Mouse (Mus musculus): ENCODE measurements around the gene Gm21983. TPM values are rescaled to one million over a fixed set of nuclear protein-coding genes. Genes with fewer than 3 reads are reported as not detected.

Gm21983 gene
- total RNA-seq, 2 experiments from 2014 or later = 0.75 TPM; not detected in 1

DNA sequence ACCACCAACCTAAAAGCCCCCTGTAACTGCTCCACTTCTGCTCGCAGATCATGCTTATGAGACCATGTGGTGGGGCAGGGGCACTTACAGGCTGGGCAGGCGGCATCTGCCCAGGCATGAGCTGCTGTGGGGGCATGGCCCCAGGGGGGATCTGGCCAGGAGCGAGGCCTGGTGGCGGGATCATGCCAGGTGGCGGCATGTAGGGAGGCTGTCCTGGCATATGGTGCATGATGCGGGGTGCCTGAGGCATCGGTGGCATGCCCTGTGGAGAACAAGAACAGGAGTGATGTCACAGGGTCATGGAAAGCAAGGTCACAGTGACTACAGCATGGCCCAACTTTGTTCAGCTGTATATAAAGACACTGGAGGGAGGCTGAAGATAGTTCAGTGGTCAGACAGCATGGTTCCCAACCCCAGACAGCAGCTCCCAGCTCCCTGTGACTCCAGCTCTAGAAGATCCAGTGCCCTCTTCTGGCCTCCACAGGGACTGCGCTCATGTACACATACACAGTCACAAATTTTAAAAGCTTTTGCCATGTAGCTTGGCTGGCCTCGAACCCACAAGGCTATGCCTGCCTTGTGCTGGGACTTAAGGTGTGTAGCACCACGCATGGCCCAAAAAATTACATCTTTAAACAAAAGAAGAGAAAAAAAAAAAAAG lies 8.5 kb upstream of the Gm21983 start:
- DNase-seq (ENCODE audit: low spot score in 2 of 2) = no peak

DNA sequence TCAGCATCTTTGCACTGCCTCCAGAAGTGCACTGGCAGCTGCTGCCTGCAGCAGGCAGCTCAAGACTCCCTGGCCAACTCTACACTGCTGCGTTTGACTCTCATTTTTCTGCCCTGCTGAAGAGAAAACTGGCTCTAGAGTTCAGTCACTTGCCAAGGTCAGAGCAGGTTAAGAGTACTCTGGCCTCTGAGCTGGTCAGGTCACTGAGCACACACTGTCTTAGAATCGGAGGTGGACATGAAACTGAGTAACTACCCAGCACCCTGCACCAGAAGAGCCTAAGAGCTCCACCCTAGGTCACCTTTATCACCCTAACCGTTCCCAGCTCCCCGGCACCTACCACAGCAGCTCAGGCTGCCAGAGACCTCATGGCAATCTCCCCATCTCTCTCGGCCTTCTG lies 5.1 kb upstream of the Gm21983 start:
- no peak for DNase-seq (ENCODE audit: low spot score in 2 of 2)

DNA sequence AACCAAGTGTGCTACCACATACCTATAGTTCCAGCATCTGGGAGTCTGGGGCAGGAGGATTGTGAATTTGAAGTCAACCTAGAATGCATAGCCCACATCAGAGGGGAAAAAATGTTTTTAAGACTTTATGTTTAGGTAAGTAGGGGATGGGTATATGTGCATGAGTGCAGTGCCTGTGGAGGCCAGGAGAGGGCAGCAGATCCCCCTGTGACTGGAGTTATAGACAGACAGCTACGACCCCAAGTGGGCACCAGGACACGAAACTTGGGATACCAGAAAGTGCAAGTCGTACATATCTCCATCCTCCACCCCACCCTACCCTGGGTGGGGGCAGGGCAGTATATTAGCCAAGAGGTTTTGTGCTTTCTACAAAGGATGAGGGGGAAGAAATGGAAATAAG lies 4.1 kb upstream of the Gm21983 start:
- peak in 1 of 2 experiments; percentile 45 for DNase-seq (ENCODE audit: low spot score in 2 of 2)

DNA sequence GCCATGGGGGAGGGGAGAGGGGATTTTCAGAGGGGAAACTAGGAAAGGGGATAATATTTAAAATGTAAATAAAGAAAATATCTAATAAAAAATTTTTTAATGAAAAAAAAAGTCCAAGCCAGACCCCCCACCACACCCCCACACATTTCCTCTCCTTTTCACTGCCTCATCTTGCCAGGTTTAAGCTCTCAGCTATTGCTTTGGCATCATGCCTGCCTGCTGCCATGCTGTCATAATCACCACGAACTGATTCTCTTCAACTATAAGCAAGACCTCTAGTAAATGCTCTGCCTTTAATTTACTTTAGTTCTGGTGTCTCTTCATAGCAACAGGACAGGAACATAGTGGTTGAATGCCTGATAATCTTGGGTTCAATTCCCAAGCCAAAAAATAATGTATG lies 1.6 kb upstream of the Gm21983 start:
- no peak for DNase-seq (ENCODE audit: low spot score in 2 of 2)

DNA sequence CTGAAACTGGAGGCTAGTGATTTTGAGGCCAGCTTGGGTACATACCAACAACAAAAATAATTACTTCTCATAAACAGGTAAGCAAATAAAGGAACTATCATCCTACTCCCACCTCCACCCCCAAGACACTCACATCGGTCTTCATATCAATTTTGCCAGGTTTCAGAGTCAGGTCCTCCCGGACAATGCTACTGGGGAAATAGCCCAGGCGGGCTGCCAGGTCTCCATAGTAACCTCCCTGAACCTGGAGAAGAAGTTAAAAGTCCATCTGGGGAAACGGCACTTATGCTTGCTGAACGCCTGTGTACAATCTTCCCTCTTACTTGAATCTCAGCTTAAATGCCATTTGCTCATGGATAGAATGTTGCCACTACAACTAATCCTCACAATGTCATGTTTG lies 850 bp downstream of the Gm21983 start:
- DNase-seq (ENCODE audit: low spot score in 2 of 2) = no peak

DNA sequence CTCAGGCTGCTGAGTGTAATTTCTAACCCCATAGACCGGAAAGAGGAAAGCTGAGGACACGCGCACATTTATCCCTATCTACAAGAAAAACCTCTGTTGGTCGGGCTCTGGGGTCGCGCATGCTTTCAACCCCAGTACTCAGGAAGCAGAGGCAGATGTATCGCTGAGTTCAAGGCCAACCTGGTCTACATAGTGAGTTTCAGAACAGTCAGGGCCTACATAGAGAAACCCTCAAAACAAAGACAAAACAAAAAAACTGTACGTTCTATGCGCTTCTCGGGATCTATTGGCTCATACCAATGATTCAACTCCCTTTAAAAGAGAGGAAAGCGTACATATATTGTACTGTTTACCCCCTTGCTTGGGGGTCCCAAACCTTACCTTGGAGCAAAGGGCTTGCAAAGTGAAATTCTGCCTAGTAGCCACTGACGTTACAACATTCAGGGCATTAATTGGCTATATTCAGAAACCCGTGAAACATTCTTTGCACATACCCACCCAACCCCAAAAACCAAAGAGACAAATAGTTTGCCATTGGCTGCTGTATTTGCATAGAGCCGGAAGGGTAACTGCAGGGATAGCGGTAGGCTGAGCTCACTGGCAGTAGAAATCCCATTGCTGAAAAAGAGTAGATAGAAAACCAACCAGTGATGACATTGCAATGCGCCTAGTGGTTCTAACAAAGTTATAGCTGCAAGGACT lies 1.5 kb downstream of the Gm21983 start:
- DNase-seq (ENCODE audit: low spot score in 2 of 2) = no peak

DNA sequence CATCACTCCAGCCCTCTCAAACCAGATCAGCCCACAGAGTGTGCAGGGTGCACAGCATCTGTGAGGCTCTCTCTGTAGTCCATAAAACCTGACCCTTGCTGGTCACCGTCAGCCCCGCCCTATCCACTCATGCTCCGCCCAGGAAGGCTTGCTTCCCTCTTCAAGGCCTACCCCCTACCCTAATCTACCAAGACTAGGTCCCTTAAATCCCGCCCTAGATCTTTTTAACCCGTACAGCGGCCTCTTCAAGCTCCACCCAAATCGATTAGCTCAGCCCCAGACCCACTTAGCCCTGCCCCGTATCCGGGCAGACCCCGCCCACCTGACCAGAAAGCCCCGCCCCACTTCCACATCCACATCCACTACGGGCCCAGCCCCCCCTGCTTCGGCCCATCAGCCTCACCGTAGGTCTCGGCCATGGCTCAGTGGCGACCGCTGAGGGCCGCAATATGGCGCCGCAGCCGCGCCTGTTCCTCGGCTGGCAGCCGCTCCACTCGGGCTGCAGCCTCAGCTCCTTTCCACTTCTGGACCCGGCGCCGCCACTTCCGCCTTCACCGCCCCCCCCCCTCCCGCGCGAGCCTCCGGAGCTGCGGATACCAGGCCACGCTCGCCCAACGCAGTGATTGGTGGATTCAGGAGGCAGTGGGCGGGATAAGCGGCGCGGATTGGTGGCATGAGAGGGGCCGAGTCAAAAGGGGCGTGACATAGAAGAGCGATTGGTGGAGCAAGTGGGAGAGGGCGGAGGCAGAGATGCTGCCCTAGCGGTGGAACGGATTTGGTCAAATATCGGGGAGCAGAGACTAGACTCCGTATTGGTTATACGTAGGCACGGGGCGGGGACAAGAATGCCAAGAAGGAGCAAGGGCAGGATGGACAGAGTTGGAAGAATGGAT lies 2.3 kb downstream of the Gm21983 start, which contains the start of gene Rab4b:
Gene Rab4b, minus strand, starts transcription at position 573 of the 893 bp plus-strand sequence.
- peak; percentile 99 for DNase-seq (ENCODE audit: low spot score in 2 of 2)

DNA sequence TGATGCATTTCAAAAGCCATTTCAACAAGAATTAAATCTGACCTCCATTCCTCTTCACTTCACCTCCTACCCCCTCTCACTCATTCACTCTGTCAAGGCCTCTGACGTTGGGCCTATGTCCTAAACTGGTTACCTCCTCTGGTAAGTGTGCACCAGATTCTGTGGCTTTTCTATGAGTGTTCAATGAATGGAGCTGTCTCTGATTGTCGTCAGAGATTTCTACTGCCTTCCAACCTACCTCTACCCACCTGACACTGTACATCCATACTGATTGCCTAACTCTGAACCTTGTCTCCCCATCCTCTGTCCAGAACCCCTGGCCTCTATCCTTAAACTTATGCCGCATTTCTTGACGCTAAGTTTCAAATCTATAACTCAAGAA lies 3.0 kb downstream of the Gm21983 start:
- DNase-seq (ENCODE audit: low spot score in 2 of 2) = no peak

DNA sequence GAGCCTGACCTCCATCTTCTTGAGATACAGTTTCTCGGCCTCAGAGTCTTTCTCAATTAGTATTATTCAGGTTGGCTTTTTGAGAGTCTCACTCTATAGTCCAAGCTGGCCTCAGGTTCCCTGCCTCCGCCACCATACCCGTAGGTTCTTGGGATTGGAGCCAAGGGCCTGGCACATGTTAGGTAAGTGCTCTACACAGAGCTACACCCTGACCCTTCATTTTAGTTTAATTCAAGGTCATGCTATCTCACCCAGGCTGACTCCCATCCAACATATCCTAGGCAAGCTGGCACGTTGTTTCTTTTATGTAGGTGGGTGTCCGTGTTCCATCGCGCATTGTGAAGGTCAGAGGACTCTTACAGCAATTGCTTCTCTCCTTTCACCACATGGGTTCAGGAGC lies 6.0 kb downstream of the Gm21983 start:
- DNase-seq (ENCODE audit: low spot score in 2 of 2) = no peak

DNA sequence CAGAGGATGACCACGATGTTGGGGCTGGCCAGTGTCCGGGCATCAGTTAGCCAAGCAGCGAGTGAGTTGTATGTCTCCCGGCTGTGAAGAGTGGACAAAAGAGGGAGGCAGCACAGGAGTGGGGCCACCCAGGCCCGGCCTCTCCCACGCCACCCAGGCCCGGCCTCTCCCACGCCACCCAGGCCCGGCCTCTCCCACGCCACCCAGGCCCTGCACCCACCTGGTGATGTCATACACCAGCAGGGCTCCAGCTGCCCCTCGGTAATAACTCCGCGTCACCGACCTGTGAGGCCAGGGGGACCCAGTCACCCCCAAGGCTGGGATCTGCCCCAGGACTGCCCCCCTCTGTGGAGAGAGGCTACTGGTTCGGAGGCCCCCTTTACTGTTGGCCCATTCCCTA lies 6.4 kb downstream of the Gm21983 start:
- DNase-seq (ENCODE audit: low spot score in 2 of 2) = no peak

DNA sequence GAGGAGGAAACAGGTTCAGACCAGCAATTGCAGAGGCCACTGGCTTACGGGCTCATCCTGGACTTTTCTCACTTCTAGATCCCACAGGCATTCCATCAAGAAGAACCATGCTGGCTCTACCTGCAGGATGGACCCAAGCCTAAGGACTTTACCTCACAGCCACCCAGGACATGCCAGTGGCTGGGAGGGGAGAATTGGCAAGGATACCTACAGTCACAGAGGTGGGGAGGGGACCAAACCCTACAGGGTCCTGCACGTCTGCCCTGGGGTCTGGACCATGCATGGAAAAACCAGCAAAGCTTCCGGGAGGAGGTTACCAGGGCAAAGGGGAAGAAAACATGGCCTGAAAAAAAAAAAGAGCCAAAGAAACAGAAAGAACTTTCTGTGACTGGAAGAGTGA lies 9.9 kb downstream of the Gm21983 start:
- no peak for DNase-seq (ENCODE audit: low spot score in 2 of 2)

DNA sequence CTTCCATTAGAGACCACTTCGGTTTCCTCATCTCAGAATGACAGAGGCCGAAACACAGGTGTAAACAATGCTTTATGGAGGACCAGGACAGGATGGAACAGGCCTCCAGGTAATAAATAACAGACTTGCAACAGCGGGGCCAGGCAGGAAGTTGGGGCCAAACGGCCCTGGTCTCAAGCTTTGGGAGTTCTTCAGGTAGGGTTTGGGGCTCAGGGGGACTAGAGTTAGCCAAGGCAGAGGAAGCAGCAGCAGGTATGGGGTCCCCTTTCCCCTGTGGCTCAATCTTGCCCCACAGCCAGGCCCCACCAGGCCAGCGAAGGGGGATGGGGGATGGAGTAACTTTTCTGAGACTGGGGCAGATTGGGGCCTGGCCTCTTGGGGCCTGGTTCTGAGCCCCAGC lies 12.5 kb downstream of the Gm21983 start:
- DNase-seq (ENCODE audit: low spot score in 2 of 2) = no peak

DNA sequence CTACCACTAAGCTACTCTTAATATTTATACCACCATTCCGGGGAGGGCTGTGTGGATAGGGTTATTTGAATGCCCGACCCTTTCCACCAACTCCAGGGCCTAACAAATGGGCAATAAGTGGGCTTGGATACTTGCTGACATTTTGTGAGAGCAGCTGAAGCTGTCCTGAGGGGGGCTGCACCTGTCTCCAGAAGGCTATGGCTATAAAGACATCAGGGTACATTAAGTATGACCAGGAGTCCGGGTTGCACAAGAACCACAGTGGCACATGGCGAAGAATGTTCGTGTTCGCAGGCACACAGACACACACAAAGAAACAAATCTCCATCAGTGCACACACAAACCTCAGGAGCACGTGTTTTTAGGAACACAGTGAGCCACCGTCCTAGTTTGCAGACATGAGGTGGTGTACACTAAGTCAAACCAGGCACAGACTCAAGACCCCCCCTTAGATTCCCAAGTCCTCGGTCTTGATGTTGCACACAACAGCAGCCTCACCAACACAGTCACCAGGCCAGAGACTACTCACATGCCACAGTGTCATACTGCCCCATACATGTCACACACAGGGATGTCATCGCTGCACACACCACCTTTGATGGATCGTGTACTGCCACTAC lies 13.3 kb downstream of the Gm21983 start:
- no peak for DNase-seq (ENCODE audit: low spot score in 2 of 2)

DNA sequence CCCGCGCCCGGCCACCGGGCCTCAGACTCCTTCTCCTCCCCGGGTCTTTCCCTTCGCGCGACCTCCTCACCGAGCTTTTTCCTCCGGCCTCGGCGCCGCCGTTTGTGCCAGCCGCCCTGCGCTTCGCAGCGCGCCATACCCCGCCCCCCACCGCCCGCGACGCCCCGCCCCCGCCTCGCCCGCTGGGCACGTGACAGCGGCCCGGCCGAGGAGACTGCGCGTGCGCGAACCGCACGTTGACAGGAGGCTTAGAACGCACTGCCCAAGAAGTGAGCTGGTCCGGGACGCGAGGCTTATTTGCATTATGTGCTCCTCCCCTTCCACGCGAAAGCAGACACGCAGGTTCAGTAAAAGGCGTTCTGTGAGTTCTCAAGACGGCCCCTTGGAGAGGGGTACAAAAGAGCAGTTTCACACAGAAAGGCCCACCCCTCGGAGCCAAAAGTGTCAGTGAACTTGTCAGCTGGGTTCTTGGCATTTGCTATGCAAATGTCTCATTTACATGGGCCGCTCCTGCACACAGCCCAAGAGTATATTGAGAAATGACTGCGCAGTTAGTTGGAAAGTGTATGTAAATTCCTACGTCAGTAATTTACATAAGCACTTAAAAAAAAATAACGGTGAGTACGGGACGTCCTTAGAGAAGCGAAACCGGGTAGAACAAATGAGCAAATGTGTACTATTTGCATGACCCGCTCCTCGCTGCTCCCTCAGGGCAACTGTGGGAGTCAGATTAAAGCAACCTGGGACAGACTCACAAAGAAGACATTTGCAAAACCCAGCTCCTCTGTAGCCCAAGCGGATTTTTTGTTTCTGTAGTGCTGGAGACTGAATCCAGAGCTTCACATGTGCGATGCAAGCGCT lies 14.0 kb downstream of the Gm21983 start, which contains the start of gene Egln2:
Gene Egln2, minus strand, starts transcription at position 189 of the 861 bp plus-strand sequence.
- DNase-seq (ENCODE audit: low spot score in 2 of 2) = peak; percentile 95

DNA sequence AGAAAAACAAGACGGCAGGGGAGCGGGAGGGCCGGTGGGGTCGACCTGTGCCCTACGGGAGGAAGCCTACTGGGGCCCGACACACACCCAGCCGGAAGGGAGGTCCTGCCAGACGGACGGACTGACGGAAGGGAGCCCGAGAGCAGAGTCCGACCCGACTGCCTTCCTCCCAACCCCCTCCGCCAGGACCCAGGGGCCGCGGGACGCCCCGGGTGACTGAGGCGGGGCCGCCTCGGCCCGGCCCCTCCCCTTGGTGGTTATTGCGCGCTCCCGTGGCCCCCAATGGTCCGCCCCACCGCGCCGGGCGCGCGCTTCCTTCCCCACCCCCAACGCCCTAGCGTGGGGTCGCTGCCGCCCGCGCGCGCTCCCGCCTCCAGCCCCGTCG lies 14.7 kb downstream of the Gm21983 start:
- peak; percentile 81 to 88 for DNase-seq (ENCODE audit: low spot score in 2 of 2)

DNA sequence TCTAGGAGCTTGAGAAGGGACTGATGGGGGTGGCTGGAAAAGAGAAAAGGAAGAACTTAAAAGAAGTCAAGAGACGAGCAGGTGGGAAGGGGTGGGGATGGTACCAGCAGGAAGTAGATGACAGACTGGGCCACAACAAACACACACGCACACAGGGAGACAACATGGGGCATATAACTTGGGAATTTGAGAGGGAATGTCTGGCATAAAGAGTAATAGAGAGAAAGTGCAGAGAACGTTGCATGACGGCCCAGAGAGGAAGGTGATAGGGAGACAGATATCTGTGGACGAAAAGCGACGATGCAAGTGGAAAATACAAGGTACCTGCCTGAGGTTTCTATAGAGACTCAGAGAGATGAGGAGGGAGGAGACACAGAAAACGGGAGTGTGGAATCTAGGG lies 15.2 kb downstream of the Gm21983 start:
- DNase-seq (ENCODE audit: low spot score in 2 of 2) = no peak

DNA sequence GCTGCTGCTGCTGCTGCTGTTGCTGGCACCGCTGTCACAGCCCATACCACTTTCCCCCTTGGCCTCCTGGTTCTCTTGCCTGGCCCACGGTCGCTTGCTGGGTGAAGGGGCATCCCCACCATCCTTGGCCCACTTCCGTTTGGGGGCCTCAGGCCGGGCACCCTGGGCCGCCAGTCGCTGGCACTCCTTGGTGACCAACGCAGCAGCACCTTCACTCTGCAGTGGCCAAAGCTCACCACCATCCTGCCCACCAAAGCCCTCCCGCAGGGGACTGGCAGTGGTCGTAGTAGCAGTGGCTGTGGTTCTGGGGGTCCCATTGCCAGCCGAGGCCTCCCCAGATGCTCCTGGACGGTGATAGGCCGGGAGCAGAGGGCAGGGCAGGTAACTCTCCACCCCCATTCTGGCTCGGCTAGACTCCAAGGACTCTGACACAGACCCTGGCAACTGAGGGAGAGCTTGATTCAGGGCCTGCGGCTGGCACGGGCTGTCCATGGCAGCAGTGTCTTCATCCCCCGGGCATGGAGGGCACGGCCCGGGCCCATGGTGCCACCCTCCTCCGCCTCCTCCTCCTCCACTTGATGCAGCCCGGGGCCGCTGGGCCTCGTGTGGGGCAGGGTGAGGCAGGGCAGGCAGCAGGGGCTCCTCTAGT lies 15.8 kb downstream of the Gm21983 start:
- no peak for DNase-seq (ENCODE audit: low spot score in 2 of 2)

DNA sequence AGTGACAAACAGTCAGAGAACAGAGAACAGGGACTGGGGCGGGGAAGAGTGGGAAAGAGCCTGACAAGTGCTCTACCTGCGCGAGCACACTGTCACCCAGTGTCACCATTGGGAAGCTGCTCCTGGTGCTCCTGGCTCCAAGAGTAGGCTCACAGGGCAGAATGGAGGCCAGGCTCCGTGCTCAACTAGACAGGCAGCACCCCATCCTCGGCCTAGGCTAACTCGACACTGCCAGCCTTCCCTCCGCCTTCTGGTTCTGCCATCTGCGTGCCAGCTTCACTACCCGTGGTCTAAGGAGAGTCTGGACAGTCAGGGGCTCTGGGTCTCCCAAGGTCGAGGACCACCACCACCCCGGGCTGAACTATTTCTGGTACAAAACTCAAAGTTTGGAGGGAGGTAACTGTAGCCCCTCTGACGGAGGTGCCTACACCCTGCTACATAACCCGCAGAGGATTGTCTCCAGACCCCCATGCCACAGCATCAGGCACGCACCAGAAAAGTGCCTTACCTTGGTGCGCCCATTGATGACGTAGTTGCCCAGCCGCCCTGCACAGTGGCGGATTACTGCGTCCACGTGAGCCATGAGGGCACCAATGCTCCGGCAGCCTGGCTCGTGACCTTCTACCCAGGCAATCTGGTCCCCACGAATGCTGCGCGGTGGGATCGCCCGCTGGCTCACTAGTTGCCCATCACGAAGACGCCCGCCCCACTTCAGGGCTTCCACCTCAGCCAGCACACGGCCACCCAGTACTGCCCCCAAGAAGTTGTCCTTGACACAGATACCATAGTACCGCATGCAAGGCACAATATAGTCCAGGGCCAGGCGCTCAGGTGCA lies 16.6 kb downstream of the Gm21983 start:
- peak in 1 of 2 experiments; percentile 71 for DNase-seq (ENCODE audit: low spot score in 2 of 2)

DNA sequence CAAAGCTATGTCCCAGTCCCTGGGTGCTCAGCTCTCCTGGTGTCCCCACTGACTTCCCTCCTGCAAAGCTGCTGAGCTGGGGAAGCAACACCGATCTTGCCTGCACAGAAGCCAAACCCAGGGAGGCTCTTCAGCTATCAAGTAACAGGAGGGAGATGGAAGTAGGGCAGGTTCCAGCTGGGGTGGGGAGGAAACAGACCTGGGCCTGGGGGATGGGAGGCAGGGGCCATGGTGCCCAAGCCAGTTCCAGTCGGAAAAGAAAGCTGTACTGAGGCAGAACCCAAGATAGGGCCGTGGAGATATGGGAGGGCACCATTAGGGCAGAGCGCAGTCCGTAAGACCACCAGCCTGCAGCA lies 17.5 kb downstream of the Gm21983 start:
- DNase-seq (ENCODE audit: low spot score in 2 of 2) = no peak

All from layer of hippocampus, postnatal 10 days (tissue).